Mouse (Mus musculus) ES-Bruce4 (cell line): ENCODE measurements around the gene Fam234a.

Experiments
- CTCF ChIP-seq: IDR thresholded peaks from one replicate; pipeline ENCODE4 v1.8.1; 2011; ENCODE audit warnings: low read depth, low read length
- POLR2A ChIP-seq: IDR thresholded peaks from one replicate; pipeline ENCODE4 v1.8.1; 2011; ENCODE audit warnings: low read length; ENCODE audit not compliant: insufficient read depth

GRCm38 (mm10) chr17:26239551-26239950, 4.5 kb downstream of the Fam234a start:
- TF ChIP-seq CTCF (no peak), POLR2A (no peak)
